Mouse (Mus musculus) small intestine, adult 2 months (tissue): ENCODE measurements at regions not wholly inside any gene's neighbourhood (a gene's known extent, or its start where the extent isn't known, plus 50 kb on each side); places are given as distances from the start of the nearest gene placed in this dataset.

ENCODE experiments used
- CTCF ChIP-seq: fragments of 200-500 bp; IDR thresholded peaks from 2 replicates; pipeline ENCODE4 v1.5.1; 2012; ENCODE audit warnings: low read depth, mild to moderate bottlenecking, control low read depth, inconsistent platforms, low read length, moderate library complexity, mixed read lengths; ENCODE audit not compliant: insufficient replicate concordance, insufficient read length; ENCODE audit errors: extremely low read depth
- POLR2A ChIP-seq: fragments of 200-500 bp; IDR thresholded peaks from 2 replicates; pipeline ENCODE4 v1.6.1; 2012; ENCODE audit warnings: low read depth, mild to moderate bottlenecking, control low read depth, inconsistent platforms, low read length, moderate library complexity

- TF ChIP-seq CTCF (no peak), POLR2A (no peak)
Measured at GRCm38 (mm10) chr13:97363765-97364164, 122.9 kb downstream of the Enc1 start.
